Mouse (Mus musculus): ENCODE measurements around the gene Cobll1.
A peak's percentile ranks its signal among the peaks of the same experiment; 100 is the strongest.

The Cobll1 gene

DNA sequence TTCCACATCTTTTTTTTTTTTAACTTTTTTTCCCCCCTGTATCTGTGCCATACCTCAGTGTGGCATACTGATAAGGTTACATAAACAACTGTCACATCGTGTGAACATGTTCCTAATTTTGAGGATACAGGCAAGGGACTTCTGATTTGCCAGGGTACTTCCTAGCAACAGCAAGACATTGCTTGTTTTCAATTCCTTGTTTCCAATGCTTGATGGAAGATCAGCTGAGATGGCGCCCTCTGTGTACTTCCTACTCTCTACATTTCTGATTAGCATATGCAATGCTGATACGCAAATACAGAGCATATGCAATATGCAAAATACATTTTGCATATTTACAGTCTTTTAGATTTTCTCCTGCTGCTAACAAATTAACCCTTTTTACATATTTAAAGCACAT is 152.0 kb downstream of the Cobll1 start:
- DNase-seq = no peak

DNA sequence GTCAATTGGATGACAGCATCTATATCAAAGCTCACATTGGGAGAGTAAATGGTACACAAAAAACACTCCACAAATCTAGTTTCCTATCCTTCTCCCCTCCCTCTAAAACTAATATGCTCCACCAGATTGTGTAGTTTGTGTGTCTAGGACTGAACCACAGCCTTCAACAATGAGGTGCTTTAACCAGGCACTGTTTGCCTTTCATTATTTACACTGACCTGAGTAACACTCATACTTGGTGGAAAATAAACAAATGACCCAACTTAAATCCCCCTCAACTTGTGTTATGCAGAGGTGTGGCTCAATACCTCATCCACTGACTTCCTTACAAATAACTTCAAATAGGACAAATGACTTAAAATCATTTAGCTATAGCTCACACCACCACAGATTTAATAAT is 155.8 kb downstream of the Cobll1 start:
- no peak for DNase-seq

DNA sequence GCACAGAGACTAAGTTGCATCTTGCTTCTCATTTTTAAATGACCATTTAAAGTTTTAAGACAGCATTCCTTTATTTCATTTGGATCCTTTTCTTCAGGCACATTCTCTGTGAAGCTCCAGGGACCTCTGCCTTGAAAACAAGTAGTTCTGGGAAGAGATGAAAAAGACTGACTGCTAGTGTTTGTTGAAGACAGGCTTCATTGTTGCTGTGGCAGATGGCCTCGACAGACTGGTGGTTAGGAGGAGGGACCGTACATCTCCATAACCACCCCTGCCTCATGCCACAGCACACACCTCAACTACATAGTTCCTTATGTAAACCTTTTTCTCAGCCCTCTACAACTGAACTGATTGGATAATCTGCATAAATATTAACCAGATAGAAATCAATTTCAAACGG is 161.7 kb downstream of the Cobll1 start:
- DNase-seq = no peak

DNA sequence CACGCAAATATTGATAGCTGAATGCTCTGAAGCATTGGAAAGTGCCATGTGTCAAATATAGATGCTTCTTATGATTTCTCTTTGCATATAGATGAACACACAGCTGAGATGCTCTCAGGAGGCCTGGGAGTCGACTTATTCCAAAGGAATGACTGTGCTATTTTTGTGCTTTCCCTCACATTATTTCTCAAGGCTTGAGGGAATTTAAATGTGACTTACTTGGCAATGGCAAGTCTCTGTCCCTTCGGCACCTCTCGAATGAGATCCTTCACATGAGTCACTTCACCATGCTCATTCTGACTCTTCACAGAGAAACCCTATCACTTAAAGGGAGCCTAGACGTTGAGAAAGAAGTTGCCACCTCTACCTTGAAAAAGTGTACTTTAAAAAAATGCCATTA is 163.4 kb downstream of the Cobll1 start:
- no peak for DNase-seq

DNA sequence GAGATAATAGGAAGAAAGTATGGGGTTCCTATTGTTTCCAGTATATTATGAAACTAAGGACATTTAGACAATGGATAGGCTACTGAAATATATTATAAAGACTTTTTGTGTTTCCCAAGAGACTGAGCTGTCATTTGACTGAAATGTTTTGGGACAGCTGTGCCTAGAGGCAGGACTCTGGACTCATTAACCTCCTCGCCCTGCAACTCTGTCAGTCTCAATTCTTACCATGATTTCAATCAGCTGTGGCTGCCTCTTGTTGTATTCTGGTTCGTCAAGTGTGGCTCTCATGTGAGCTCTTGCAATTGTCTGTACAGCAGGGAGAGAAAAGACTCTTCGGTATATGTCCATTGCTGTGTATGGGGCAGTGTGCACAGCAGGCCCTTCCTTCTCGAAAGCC is 163.8 kb downstream of the Cobll1 start:
- peak; percentile 8 for DNase-seq

DNA sequence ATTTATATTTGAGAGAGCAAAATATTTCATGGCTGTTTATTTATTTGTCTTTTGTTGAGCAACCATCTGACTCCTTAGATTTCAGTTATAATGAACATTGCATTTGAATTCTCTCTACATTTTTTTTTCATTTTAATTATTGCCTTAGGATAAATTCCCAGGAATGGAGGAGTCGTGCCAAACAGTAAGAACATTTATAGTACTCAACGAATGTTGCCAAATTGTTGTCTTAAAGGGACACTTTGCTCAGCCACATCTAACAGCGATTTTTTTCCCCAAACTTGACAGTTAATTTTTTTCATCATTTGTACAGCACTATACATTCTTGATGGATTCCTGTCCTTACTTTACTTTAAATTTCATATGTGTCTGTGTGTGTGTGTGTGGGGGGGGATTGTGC is 167.0 kb downstream of the Cobll1 start:
- DNase-seq = no peak

DNA sequence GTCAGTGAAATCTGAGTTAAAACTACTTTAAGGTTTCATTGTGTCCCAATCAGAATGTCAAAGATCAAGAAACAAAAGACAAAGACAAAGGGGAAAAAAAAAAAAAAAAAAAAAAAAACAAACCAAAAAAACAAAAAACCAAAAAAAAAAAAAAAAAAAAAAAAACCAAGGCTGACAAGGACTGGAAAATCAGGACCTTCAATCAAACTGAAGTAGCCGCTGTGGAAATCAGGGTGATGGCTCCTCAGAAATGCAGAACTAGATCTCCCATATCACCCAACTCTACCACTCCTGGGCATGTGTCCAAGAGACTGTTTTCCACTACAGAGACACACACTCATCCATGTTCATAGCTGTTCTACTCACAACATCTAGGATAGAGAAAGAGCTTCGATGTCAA is 185.4 kb downstream of the Cobll1 start:
- DNase-seq = no peak

DNA sequence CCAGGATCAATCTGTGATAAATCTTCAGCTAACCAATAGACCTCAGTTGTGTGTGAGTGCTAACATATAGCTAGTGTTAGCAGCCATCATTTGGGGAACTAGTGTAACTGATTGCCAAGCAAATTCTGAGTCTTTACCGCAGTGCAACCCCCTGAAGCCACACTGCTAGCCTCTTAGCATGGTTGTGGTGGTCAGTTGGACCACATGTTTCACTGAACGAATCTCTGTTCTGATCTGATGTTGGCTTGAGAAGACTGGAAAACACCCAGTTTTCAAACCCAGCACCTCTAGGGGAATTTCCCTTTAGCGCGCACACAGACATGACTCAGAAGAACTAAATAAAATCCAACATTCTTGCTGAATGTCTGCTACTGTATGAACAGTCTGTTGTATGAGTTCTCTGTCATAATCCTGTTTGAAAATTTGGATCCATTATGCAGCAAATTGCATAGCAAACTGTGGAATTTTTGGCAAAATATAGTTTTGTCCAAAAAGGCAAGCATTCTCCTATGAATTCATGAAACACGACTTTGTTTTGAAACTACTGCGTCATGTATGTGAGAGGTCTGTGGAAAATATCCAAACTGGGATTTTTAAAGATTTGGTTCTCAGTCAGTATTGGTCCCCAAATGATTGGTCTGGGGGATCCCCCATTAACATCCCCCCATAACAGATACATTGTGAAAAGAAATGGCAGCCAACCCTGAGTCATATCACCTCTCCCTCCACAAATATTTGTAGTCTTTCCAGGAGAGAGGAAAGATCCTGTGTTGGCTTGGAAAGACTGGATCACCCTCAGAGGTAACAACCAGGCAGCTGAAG is 186.8 kb downstream of the Cobll1 start:
- DNase-seq = no peak

DNA sequence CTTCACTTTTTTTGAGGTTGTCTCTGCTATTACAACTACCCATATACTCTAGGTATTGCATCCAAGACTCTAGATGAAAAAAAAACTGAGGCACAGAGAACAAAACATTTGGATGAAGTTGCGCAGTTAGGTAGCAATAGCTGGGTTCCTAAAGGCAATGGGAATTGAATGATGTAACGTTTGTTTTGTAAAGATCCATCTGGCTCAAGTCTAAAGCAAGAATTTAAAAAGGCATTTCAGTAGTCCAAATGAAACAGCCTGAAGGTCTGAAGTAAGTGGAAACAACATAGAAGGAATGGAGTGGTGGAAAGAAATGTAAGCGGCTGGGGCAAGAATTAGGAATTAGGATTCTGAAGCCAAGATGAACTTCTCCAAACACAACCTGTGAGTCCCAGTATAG is 188.4 kb downstream of the Cobll1 start:
- no peak for DNase-seq

DNA sequence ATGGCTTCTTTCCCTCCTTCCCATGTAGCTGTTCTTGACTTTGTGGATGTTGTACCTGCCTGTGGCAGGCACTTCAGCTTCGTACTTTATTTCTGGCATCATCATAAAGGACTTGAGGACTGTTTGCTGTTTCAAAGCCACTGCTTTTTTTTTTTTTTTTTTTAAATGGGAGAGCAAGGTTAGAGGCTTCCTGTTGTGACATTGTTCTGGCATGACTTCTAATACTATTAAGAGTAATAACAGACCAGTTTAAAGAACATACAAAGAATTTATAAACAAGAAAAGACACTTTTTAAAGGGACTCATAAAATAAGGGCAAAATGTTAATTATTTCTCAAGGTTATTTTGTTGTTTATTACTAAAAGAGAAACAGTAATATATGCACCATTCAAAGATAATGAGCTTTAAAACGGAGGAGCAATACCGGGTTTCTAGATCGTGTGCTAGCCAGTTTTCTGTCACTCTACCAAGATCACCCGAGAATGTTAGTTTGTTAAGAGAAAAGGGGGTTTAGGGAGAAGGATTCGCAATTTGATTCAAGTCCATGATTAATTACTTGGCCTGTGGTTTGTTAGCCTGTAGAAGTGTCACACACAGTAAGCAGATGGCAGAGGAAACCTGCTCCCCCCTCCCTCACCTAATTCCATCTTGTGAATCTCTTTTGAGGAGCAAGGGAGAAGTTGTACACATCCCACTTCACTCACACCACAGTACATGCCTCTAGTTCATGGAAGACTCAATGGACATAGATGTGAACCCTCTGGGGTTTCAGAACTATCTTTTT is 190.8 kb downstream of the Cobll1 start:
- DNase-seq = no peak
